Mouse (Mus musculus) adrenal gland, postnatal 4 days (tissue): ENCODE measurements at regions not wholly inside any gene's neighbourhood (a gene's known extent, or its start where the extent isn't known, plus 50 kb on each side); places are given as distances from the start of the nearest gene placed in this dataset.
"Not testable (repeated sequence)": the region's sequence is repeated elsewhere in the genome, so short reads cannot be mapped to it uniquely, and the experiment has no call there.

ENCODE experiments used
- DNase-seq, 2 experiments: peaks; one replicate each; pipeline ENCODE4 v3.0.0; 2021 to 2022; ENCODE audit warnings: low spot score in 2 of 2, mixed read lengths in 2 of 2

DNA sequence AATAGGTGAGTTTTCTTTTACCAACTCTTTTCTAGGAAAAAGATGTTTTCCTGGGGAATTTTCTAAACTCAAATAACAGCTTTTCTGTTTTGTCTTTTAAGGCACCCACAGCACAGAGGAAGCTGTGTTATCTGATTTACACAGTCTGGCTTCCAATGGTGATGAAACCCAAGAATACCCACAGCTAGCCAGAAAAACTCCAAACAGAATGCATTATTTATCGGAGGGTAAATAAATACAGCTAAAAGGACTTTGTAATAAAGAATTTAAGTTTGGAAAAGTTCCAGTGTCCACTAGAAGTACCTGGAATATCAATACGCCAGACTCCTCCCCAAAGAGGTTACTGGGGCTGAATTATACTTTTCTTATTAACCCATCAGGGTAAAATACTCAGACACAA is 123.7 kb downstream of the Car2 start:
- DNase-seq: no peak

DNA sequence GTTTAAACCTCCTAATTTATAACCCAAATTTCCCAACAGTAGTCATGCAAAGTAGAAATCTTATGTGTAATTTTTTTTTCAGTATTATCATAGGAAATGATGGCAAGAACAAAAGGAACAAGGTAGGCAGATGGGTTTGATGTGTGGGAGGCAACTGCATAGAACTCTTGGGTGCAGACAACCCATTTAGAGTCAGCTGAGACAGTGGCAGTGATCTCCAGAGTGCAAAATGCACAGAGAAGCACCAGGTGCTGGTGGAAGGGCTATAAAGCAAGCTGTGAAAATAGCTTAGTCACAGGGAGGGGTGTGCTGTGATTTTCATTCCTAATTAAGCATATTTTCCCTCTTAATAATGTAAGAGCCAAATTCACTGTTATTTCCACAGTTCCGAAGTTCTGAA is 130.5 kb downstream of the Car2 start:
- no peak for DNase-seq

DNA sequence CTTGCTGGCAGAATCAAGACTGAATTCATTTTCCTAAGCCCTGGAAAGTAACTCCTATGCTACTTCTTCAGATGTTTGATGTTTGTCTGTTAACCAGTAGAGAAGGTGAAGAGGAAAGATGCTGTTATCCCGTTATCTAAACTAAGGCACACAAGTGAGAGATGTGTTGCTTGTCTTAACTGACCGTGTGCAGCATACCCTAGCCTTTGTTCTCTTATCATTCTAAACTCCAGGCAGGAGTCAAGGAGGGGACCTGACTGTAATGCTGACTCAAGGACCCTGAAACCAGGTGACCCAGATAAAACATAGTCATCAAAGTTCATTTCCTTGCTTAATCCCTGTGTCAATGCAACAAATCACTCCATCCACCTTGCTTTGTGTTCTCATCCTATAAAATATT is 136.7 kb downstream of the Car2 start:
- no peak for DNase-seq

DNA sequence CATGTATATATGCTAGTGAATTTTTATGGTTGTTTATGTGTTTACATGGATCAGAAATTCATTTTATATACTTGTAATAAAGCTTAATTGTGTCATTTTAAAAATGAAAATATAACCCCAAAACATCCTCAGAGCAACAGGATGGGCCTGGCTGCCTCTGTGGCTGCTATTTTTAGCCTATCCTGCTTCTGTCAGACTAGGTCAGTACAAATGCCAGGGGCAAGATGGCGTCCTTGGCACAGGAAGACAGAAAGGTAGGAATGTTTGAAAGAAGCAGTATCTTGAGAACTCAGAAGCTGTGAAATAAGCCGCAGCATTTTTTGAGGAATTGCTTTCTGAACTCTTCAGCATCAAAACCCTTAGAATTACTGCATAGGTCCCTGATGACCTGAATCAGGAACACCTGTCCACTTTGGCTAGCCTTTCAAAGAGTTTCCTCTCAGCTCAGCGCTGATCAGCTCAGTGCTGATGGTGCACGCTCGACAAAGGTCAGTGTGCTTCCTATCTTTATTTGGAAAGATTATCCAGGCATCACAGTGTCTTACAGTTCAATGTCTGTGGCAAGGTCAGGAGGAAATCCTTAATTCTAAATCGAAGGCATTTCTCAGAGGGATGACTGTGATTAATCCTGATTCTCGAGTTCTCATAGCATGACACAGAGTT is 154.9 kb downstream of the Car2 start:
- DNase-seq: peak in 1 of 2 experiments; percentile 7

DNA sequence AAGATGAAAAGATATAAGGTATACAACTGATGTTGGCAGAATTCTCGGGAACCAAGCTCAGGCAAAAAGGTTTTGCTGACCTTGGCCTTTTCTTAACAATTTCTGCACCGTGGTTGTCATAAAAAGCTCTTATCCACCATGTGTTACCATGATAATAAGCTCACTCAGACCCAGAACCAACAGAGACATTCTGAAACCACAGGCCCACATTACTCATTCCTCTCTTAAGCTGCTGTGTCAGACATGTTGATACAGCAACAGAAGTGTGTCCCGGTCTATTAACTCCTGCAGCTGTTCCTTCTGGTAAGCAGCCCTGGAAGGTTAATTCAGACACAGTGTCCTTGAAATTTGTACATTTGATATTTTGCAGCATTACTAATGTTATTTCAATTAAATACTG is 167.9 kb downstream of the Car2 start:
- no peak for DNase-seq

DNA sequence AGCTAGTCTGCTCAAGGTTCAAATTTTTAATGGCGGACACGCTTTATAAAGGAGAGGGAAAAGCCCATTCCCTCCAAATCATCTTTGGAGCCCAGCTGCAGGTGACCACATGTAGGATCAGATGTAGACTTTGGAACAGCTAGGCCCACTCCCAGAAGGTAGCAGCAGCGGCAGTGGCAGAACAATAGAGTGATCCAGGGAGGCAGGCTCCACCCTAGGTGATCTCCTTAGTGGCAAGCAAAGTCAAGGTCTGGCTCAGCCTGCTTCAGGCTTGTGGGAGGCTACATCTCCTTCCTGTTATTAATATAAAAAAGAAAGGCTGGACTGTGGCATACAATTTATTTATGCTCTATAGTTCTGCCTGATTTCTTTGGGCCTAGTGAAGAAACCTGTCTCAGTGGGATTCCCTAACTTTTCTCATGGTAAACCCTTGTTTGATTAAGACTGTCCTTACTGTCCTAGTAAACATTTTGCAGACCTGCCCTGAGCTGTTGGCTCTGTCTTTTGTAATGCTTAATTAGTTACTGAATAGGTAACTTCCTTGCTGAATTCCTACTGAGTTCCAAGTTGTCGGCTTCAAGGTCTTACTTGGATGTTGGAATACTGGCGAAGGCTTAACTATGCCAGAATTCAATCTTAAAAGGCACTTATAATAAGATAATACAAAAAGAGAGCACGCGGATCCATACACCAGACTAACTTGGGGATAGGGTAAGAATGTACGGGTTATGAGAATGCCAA is 169.6 kb downstream of the Car2 start:
- DNase-seq: not testable (repeated sequence)

DNA sequence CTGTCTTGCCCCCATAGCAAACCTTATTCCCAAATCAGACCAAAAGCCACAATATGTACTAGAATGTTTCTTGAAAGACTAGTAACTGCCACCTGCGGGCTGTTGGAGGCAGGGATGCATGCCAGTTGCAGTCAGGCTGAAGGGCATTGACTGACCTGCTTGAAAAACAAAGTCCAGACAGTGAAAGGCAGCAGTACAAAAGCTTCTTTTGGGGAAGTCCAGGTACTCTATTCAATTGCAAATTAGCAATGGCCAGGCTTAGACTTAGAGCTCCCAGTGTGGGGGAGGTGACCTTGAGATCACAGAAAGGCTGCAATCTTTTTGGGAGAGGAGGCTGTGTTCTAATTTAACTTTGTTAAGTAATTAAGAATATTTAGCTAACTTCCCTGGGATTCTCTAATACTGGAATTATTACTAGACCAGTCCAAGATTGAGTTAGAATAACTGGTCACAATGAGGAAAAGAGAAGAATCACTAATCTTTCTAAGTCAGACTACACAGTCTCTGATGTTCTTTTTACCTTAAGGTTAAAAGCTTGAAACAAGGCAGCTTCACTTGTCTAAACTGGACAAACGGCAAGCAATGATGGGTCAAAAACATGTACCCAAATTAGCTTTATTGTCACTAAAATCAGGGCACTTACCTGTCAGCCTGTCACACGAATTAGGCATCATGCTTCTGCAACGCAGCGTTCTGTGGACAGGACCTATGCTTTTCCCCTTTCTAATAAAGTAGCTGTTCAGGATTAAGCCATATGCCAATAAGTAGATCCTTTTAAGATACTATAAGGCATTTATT is 170.9 kb downstream of the Car2 start:
- DNase-seq: not testable (repeated sequence)

DNA sequence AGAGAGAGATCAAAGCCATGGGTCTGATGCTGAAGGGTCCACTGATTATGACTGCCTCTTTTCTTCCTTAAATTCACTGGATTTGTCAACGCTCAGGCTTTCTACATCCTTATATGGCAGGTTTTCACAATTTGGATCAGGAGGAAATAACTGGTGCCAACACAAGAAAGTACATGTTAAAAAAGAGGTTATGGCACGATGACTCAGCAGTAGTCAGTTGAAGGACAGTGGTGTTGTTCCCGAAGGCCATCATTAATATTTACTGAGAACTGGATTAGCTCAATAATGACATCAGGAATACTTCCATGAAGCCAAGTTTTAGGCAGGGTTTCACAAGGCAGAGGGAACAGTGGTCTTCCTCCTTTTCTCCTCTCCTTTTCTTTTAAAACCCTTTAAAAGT is 179.6 kb downstream of the Car2 start:
- no peak for DNase-seq

DNA sequence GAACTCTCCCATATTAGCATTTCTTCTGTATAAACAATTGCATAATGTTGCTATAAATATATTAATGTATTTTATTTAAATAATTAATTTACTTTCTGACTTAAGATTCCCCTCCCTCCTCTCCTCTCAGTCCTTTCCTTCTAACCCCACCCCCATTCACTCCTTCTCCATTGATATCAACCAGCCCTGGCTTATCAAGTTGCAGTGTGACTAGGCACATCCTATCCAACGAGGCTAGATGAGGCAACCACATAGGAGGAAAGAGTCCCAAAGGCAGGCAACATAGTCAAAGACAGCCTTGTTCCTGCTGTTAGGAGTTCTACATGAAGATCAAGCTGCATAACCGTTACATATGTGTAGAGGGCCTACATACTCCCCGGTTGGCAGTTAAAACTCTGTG is 182.2 kb downstream of the Car2 start:
- no peak for DNase-seq

DNA sequence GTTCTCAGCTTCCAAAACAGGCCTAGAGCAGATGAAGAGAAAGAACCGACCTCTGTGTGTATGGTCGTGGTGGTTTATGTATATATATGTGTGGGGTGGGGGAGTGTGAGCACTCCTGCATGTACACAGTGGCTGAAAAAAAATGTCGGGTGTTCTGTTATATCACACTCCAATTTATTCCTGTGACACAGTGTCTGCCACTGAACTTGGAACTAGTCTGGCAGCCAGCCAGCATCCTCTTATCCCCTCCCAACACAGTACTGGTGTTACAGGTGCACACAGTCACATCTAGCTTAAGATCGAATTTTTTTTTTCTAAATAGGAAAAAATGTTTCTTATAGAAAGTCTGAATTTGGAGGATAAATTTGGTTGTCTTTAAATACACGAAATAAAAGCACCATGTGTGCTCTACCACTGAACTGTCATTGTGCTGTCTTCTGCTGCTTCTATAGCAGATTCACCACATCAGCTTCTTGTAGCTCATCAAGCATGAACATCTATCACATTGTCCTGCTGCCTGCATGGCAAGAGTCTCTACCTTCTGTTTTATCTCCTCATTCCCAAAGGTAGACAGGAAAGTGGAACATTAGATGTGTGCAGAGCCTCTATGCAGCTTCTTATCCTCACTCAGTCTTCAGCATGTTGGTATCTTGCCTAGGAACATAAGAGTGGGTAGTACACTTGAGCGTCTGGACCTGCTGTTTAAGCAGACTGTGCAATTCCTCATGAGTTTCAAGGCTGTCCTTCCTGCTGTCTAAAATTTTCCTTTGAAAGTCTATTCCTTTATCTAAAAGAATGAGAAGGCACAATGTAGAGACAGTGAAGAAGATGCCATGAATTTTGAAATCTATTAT is 185.2 kb downstream of the Car2 start:
- DNase-seq: no peak

DNA sequence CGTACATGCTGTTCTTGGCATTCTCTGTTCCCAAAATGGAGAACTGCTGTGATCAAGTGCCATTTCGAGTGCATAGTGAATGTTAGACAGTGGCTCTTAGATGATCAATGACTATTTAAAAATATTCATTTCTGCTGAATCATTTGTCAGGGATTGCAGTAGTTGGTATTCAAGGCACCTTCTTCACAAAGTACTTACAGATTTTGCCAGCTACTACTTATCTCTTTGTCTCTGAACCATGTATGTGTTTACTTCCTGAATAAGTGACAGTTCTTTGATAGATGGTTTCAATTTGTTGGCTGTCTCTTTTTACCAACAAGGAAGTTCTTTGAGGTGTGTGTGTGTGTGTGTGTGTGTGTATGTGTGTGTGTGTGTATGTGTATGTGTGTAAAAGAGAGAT is 187.3 kb downstream of the Car2 start:
- DNase-seq: no peak

DNA sequence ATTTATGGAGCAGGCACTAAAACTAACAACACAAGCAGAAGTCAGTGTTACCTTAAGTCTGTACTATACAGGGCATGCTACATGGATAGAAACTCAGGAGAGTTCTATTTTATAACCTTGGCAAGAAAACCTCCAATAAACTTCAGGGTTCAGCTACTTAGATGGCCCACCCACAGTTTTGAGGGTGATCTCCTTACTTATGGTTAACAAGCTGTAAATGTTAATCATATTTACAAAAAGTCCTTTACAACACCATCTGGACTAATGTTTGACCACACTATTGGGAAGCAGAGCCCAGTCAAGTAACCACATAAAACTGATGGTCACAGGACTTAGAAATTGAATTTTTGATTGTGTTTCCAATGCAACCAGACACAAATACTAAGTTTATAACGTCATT is 187.8 kb downstream of the Car2 start:
- no peak for DNase-seq

DNA sequence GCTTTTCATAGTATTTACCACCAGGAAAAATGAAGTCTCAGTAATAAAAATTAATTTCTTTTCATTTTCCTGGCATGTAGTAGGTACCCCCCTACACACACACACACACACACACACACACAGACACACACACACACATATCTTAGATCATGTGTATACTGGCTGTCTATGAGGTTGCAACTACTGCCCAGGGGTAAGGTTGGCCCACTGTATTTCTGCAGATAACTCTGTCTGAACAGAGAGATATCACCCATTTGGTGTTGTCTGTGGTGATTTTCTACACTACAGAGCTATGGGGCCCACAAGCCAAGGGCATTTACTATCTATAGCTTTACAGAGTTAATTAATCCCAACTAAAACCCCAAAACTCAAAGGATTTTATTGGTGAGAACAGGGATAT is 188.9 kb downstream of the Car2 start:
- DNase-seq: no peak

DNA sequence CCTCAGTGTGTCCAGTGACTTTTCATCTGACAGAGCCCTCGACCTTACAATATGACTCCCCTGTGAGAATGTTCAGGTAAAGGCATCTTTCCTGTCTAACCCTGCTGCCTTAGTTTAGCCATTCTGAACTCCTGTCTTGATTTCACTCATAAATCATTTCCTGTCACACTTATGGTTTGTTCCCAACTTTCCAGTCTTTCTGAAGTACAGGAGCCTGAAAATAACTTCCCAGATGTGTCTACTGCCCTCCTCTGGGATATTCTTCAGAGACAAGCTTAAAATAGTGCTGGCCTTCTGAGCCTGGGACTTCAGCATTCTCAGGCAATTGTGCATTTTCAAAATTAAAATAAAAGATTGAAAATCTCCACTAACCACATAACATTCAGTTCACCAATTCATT is 204.1 kb downstream of the Car2 start:
- DNase-seq: no peak

DNA sequence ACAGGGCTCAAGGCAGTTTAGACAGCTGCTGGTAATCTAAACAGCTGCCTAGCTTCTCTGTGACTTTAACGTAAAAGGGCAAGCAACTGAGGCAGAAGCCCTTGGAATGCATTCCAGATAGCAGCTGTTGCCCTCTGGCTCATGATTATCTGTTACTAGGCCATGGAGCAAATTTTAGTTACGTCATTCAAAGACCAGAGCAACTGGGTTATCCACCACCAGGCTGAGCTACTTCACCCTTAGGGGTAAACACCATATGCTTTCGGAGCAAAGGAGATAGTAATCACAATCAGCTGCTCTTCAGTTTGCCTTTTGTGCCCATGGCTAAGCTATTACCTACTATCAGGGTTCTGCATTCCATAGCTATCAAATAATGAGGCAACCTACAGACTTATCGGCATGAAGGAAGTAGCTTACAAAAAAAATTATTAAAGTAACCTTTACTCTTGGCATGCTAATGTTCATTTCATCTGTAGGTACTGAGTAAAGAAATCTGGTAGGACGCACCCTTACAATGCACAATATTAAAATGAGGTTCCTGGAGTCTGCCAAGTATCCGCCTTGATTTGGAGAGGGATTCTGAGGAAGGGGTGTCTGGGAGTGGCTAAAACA is 212.2 kb downstream of the Car2 start:
- DNase-seq: no peak

DNA sequence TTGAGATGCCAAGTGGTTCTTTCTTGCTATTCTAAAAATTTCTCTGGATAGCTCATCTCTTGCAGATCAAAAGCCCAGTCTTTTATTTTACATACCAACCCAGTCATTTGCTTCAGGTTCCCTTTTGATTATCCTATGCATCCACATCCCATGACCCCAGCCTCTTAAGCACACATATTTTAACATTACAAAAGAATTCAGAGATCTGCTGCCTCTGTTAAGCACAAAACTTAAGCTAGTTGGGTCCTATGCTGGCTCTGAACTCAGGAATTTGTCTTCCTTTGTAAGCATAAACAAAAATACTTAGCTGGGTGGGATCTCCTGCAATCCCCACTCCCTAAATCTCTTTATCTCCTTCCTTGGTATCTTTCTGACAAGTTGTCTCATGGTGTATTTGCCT is 212.9 kb downstream of the Car2 start:
- DNase-seq: no peak

DNA sequence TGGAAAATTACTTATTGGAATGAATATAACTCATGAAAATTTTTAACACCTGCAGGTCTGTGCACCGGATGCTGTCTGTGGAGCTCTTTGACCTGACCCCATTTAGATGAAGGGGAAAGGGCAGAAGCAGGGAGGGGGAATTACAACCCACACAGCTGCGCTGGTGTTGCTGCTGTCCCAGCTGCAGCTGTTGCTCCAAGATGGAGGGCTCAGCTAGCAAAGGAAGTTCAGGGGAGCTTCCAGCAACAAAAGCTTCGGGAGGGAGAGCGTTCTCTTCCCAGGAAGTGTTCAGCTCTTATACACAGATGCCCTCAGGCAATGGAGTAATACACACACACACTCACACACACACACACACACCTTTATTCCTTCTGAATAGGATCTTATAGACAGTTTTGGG is 219.6 kb downstream of the Car2 start:
- no peak for DNase-seq

DNA sequence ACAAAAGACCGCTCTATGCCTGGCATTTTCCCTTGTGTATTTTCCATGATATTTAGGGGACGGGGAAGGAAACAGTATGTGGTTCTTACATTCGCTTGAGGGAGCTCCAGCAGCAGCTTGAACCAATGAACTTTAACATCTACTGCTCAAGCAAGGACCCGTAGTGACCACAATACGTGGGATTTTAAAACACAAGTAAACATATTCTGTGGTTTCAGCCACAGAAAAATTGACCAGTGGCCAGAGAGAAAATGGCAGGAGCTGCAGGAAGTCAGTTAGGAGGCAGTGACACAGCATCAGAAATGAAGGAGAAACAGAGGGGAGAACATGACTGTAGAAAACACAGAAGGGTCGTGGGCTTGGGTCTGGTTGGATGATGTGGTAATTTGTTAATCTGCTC is 220.2 kb downstream of the Car2 start:
- no peak for DNase-seq

DNA sequence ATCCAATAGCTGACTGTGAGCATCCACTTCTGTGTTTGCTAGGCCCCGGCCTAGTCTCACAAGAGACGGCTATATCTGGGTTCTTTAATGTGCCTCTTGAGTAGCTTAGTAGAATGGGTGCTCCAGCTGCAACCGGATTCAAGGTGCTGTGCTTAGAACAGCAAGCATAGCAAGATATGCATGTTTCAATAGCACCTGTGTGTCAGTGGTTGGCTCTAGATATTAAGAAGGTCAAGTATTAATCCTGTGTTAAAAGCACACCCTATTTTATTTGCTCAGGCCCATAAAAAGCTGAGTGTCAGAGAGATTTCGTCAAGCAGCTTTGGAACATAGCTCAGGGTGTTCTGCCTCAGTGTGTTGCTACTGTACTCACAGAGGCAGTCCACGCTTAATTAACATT is 221.2 kb downstream of the Car2 start:
- no peak for DNase-seq

DNA sequence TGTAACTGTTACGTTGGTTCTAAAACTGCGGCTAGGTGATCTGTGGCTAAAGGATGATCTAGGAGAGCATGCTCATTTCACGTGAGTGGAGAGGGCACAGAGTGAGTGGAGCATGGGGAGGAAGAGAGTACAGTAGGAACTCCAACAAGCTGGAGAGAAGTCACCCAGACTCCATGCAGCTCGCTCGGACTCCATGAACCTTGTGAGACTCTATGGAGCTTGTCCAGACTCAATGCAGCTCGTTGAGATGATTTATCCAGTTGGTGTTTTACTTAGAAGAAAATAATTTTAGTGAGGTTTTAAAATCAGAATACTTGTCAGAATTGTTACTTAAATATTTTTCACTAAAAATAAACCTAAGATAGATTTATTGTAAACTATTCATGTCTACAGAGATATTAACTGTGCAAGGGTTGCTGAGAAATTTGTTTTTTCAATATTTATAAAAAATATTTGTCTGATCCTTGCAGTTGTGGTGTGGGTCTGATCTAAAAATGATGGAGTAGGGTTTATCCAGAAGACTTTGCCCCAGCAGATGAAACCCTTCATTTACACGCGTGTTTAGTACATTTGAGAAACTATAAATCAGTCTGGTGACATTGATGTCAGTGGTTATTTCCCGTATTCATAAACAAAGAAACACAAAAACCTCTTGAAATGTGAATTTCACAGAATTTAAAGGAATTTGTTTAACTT is 222.3 kb downstream of the Car2 start:
- no peak for DNase-seq
